Mouse (Mus musculus): Measurements from ENCODE around the gene Tas2r135.

- TF ChIP-seq E2F4 (IDR thresholded peaks at IDR 0.05; ENCODE audit: insufficient read depth) (no peak), POLR2AphosphoS2 (IDR thresholded peaks at IDR 0.05; ENCODE audit: insufficient read length, low read depth) (no peak), POLR2A (IDR thresholded peaks at IDR 0.05; ENCODE audit: insufficient read length, low read depth) (no peak), TCF12 (IDR thresholded peaks at IDR 0.05; ENCODE audit: insufficient read depth, poor library complexity, severe bottlenecking) (no peak), MYOG (IDR thresholded peaks at IDR 0.05; ENCODE audit: control insufficient read depth in 1 of 3, insufficient read depth in 1 of 3, insufficient read length in 2 of 3, low read depth in 2 of 3) (no peak), USF1 (IDR thresholded peaks at IDR 0.05; ENCODE audit: low read depth) (no peak), CEBPB (IDR thresholded peaks at IDR 0.05; ENCODE audit: insufficient read depth, poor library complexity, severe bottlenecking) (no peak), TCF3 (IDR thresholded peaks at IDR 0.05; ENCODE audit: insufficient read length, low read depth) (no peak)
Measured at GRCm38 (mm10) chr6:42397041-42397657, 8.1 kb upstream of the Tas2r135 start.
